Mouse (Mus musculus): ENCODE results near the gene Gm16867. TPM values are rescaled to one million over a fixed set of nuclear protein-coding genes. Genes with fewer than 3 reads are reported as not detected.

The Gm16867 gene
- polyA plus RNA-seq (2015; fragmentation: Illumina TruSeq; extraction: RNeasy Lipid Tissue Mini Kit (QIAGEN cat#74804); ENCODE audit: low read depth, low replicate concordance) = 16.0 TPM

DNA sequence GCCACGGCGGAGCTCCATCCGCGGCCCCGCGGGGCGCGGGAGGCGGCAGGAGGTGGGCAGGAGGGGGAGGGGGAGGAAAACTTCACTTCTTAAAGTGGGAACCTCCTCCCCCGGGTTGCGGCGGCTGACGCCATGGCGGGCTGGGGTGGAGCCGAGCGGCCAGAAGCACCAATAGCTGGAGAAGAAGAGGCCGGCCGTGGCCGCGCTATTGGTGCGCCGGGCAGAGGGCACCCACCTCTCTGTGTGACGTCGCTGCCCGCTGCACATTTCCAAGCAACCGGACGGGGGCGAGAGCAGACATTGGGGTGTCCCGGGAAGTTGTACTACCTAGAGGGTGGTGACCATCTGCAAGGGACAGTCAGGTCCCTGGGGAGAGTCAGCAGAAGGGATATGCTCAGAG, at the start of gene Gm16867:
Gene Gm16867 (minus strand): TSS at position 189 of the 400 bp plus-strand sequence.

DNA sequence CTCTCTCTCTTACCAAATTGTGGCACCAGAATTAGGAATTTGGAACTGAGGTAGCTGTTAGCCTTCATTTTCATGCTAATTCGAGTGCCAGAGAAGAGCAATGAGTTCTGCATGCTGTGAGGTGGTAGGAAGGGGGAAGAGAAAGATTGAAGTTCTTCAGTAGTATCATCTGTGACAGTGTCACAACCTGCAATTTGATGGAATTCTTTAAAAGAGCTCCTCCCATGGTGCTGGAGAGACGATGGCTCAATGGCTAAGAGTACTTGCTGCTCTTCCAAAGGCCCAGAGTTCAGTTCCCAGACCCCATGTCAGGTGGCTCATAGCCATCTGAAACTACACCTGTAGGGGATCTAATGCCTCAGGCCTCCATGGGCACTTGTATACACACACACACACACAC, 9.3 kb upstream of the Gm16867 start, which contains the start of gene Gm27179:
Gene Gm27179 (minus strand): TSS at position 101 of the 400 bp plus-strand sequence.

Other genes with a start within 250 kb of the Gm16867 start
- not detected for gene Synb, start 209.1 kb downstream of the Gm16867 start, polyA plus RNA-seq (2015; fragmentation: Illumina TruSeq; extraction: RNeasy Lipid Tissue Mini Kit (QIAGEN cat#74804); ENCODE audit: low read depth, low replicate concordance)
- not detected for gene Gm27179, start 9.2 kb upstream of the Gm16867 start, polyA plus RNA-seq (2015; fragmentation: Illumina TruSeq; extraction: RNeasy Lipid Tissue Mini Kit (QIAGEN cat#74804); ENCODE audit: low read depth, low replicate concordance)
- gene Entpd4b, start 52.1 kb upstream of the Gm16867 start, polyA plus RNA-seq (2015; fragmentation: Illumina TruSeq; extraction: RNeasy Lipid Tissue Mini Kit (QIAGEN cat#74804); ENCODE audit: low read depth, low replicate concordance) = 44.1 TPM